Mouse (Mus musculus): ENCODE results near the gene Prpf31.

Gene Prpf31

GRCm38 (mm10) chr7:3630478-3630815 lies 662 bp downstream of the Prpf31 start:
- DNase-seq: no peak

GRCm38 (mm10) chr7:3643412-3643811 lies 13.6 kb downstream of the Prpf31 start:
- DNase-seq: no peak

GRCm38 (mm10) chr7:3643843-3644242 lies 14.1 kb downstream of the Prpf31 start:
- DNase-seq: no peak

- DNase-seq: no peak
Observed at GRCm38 (mm10) chr7:3644348-3644671, 14.5 kb downstream of the Prpf31 start.

GRCm38 (mm10) chr7:3644672-3645487 lies 15.1 kb downstream of the Prpf31 start, which contains the start of gene Cnot3:
Gene Cnot3 (plus strand): TSS chr7:3645268.
- peak; percentile 96 for DNase-seq

GRCm38 (mm10) chr7:3645488-3646025 lies 15.8 kb downstream of the Prpf31 start:
- DNase-seq: no peak

- no peak for DNase-seq
Observed at GRCm38 (mm10) chr7:3646188-3646587, 16.4 kb downstream of the Prpf31 start.

- DNase-seq: no peak
Observed at GRCm38 (mm10) chr7:3646641-3647040, 16.9 kb downstream of the Prpf31 start.

- DNase-seq: no peak
Observed at GRCm38 (mm10) chr7:3656966-3657365, 27.2 kb downstream of the Prpf31 start.

GRCm38 (mm10) chr7:3658578-3658977 lies 28.8 kb downstream of the Prpf31 start:
- DNase-seq: no peak

- peak; percentile 50 for DNase-seq
Observed at GRCm38 (mm10) chr7:3664524-3665214, 34.9 kb downstream of the Prpf31 start.

- DNase-seq: peak; percentile 96
Observed at GRCm38 (mm10) chr7:3665215-3666114, 35.7 kb downstream of the Prpf31 start, which contains the start of gene Leng1. Gene Leng1 (minus strand): TSS chr7:3665840.

- DNase-seq: no peak
Observed at GRCm38 (mm10) chr7:3666921-3667391, 37.2 kb downstream of the Prpf31 start.

- peak; percentile 85 for DNase-seq
Observed at GRCm38 (mm10) chr7:3674507-3675227, 44.9 kb downstream of the Prpf31 start.

GRCm38 (mm10) chr7:3675228-3675548 lies 45.4 kb downstream of the Prpf31 start:
- DNase-seq: no peak

GRCm38 (mm10) chr7:3676371-3676770 lies 46.6 kb downstream of the Prpf31 start:
- no peak for DNase-seq

- peak; percentile 65 for DNase-seq
Observed at GRCm38 (mm10) chr7:3677342-3677741, 47.6 kb downstream of the Prpf31 start, which contains the start of gene Tmc4. Gene Tmc4 (minus strand): TSS chr7:3677553.

- no peak for DNase-seq
Observed at GRCm38 (mm10) chr7:3683908-3684550, 54.2 kb downstream of the Prpf31 start.

- no peak for DNase-seq
Observed at GRCm38 (mm10) chr7:3684698-3685097, 54.9 kb downstream of the Prpf31 start.

GRCm38 (mm10) chr7:3685400-3686187 lies 55.8 kb downstream of the Prpf31 start:
- no peak for DNase-seq

- no peak for DNase-seq
Observed at GRCm38 (mm10) chr7:3691919-3692318, 62.1 kb downstream of the Prpf31 start.
